ENCODE assay signal across 29 mouse cellular contexts in the genomic region with DNA sequence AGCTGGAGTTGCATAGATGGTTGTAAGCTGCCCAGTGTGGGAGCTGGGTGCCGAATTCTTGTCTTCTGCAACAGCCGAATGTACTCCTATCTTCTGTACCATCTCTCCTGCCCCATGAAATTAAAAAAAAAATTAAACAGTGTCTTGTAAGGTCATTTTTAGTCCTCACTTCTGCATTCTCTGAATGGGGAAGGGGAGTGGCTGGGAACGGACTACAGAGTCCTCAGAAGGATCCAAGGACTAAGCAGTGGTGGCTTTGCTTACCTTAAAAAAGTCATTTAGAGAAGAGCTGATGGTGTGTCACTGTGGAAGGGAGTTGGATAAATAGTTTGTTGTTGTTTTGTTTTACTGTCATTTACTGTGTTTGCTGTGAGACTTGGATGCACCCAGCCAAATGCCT. TPM values are rescaled to one million over a fixed set of nuclear protein-coding genes. Genes with fewer than 3 reads are reported as not detected.
DNase-seq lines count a peak whose midpoint lies in the region; ATAC-seq and TF ChIP-seq lines count a peak whose summit lies in the region.
"Had no signal": no experiment of that assay in that cellular context is flagged by ENCODE, and none has a peak within 500 bp of the region (broad histone marks: within the 10 kb centered on the region; RNA-seq: fewer than 3 reads in every experiment).

No protein-coding gene starts in this region.

- peak; percentile 11 for DNase-seq in liver, adult 2 months (ENCODE audit: extremely low read depth, low read depth, low spot score)
- DNase-seq in liver, postnatal 0 days, result no peak
- DNase-seq in monocyte, adult 2 months (ENCODE audit: low read depth in 1 of 2, low spot score in 2 of 2), result peak; percentile 9 to 17
- DNase-seq in spleen, adult 12 weeks (ENCODE audit: low spot score), result no peak
- DNase-seq in cerebellum, postnatal 36 days, result no peak
- DNase-seq: adrenal gland, adult 8-10 months; adrenal gland, postnatal 14 days; adrenal gland, postnatal 36 days; B cell, adult 2 months; cerebellum, adult 11-12 months; cerebellum, adult 2 months; cerebellum, adult 9-11 months; cerebellum, postnatal 14 days; embryo, embryonic 11 days had no signal

- no peak overlapping the region for H3K4me2 ChIP-seq in liver, postnatal 0 days (ENCODE audit: low read depth, low read length)
- H3K4me2 ChIP-seq in kidney, embryonic 14.5 days (replicated peaks; ENCODE audit: low read depth, low read length), result no peak overlapping the region
- H3K4me2 ChIP-seq: embryonic facial prominence, embryonic 13.5 days; embryonic facial prominence, embryonic 15.5 days; forebrain, embryonic 12.5 days had no signal

- no peak overlapping the region for H3K9ac ChIP-seq in liver, adult 2 months (ENCODE audit: low read depth, low read length)
- H3K9ac ChIP-seq in liver, postnatal 0 days (replicated peaks), result no peak overlapping the region
- H3K9ac ChIP-seq in kidney, embryonic 14.5 days (ENCODE audit: low read depth, low read length), result no peak overlapping the region
- H3K9ac ChIP-seq: embryonic facial prominence, embryonic 13.5 days; embryonic facial prominence, embryonic 15.5 days; forebrain, embryonic 12.5 days had no signal

- H3K27ac ChIP-seq in liver, adult 2 months (replicated peaks; ENCODE audit: insufficient read depth, low read depth, low read length), result no peak overlapping the region
- no peak overlapping the region for H3K27ac ChIP-seq in liver, postnatal 0 days (ENCODE audit: low read depth)
- H3K27ac ChIP-seq in kidney, embryonic 14.5 days (ENCODE audit: low read depth, low read length), result no peak overlapping the region
- H3K27ac ChIP-seq: embryonic facial prominence, embryonic 13.5 days; embryonic facial prominence, embryonic 15.5 days; forebrain, embryonic 10.5 days; forebrain, embryonic 12.5 days had no signal

- no peak for ATAC-seq in liver, postnatal 0 days
- ATAC-seq in common myeloid progenitor, adult 5-6 weeks (replicated peaks; ENCODE audit: low read depth, poor library complexity, severe bottlenecking), result peak; percentile 65
- ATAC-seq in megakaryocyte, adult 5-6 weeks (ENCODE audit: poor library complexity, severe bottlenecking), result peak; percentile 59
- no peak for ATAC-seq in kidney, embryonic 14.5 days (ENCODE audit: low FRiP score, low TSS enrichment)
- ATAC-seq: activated CD4-positive, CD25-positive, alpha-beta regulatory T cell, adult 4 months; CD4-positive, CD25-positive, alpha-beta regulatory T cell, adult 4 months; forebrain, embryonic 14.5 days; forebrain, embryonic 16.5 days; Patski had no signal

- H3K79me2 ChIP-seq in liver, adult 2 months (ENCODE audit: control insufficient read depth, insufficient read depth, low read length), result no peaks in the 10 kb centered on the region

- no peak for TF ChIP-seq POLR2A in liver, adult 2 months (IDR thresholded peaks at IDR 0.05; ENCODE audit: extremely low read depth, insufficient read depth, low read length)

- WGBS in liver, adult 2 months, result 77% methylated on average over 3 of the region's 3 CpGs
- 45% methylated on average over 3 of the region's 3 CpGs for WGBS in liver, postnatal 0 days (ENCODE audit: insufficient replicate concordance)
- 82% methylated on average over 3 of the region's 3 CpGs for whole genome bisulfite sequencing in kidney, embryonic 14.5 days

- no peaks in the 10 kb centered on the region for H3K36me3 ChIP-seq in liver, adult 2 months (ENCODE audit: control insufficient read depth, insufficient read depth, low read length)
- no peaks in the 10 kb centered on the region for H3K36me3 ChIP-seq in liver, postnatal 0 days (replicated peaks; ENCODE audit: insufficient read depth, low read length)
- H3K36me3 ChIP-seq in kidney, embryonic 14.5 days (ENCODE audit: control insufficient read depth, insufficient read depth, low read length), result no peaks in the 10 kb centered on the region
- H3K36me3 ChIP-seq: embryonic facial prominence, embryonic 13.5 days; embryonic facial prominence, embryonic 15.5 days; forebrain, embryonic 10.5 days; forebrain, embryonic 12.5 days; G1E had no signal

- no peak overlapping the region for H3K4me3 ChIP-seq in liver, adult 2 months (ENCODE audit: insufficient read depth, low read depth, low read length)
- H3K4me3 ChIP-seq in liver, postnatal 0 days (ENCODE audit: low read depth, low read length), result no peak overlapping the region
- no peak overlapping the region for H3K4me3 ChIP-seq in kidney, embryonic 14.5 days (ENCODE audit: low read length)
- H3K4me3 ChIP-seq: embryonic facial prominence, embryonic 13.5 days; embryonic facial prominence, embryonic 15.5 days; erythroblast, embryonic 14.5 days; forebrain, embryonic 10.5 days; forebrain, embryonic 12.5 days had no signal

- no peaks in the 10 kb centered on the region for H3K9me3 ChIP-seq in liver, postnatal 0 days (ENCODE audit: low read length)
- H3K9me3 ChIP-seq in kidney, embryonic 14.5 days (ENCODE audit: control insufficient read depth, low read length), result no peaks in the 10 kb centered on the region
- H3K9me3 ChIP-seq: embryonic facial prominence, embryonic 13.5 days; embryonic facial prominence, embryonic 15.5 days; forebrain, embryonic 10.5 days; forebrain, embryonic 12.5 days; G1E had no signal

- no peak for TF ChIP-seq CTCF in liver, adult 2 months (IDR thresholded peaks at IDR 0.05; ENCODE audit: low read depth, low read length)
- no peak for TF ChIP-seq CTCF in liver, postnatal 0 days (IDR thresholded peaks at IDR 0.05; ENCODE audit: low read depth)

- H3K27me3 ChIP-seq in liver, adult 2 months (ENCODE audit: control insufficient read depth, insufficient read depth, low read length), result no peaks in the 10 kb centered on the region
- H3K27me3 ChIP-seq in liver, postnatal 0 days (ENCODE audit: insufficient read depth, low read length), result no peaks in the 10 kb centered on the region
- no peaks in the 10 kb centered on the region for H3K27me3 ChIP-seq in kidney, embryonic 14.5 days (ENCODE audit: control insufficient read depth, insufficient read depth, low read length)
- H3K27me3 ChIP-seq: embryonic facial prominence, embryonic 13.5 days; embryonic facial prominence, embryonic 15.5 days; forebrain, embryonic 12.5 days; Patski had no signal

- no peaks in the 10 kb centered on the region for H3K4me1 ChIP-seq in liver, adult 2 months (ENCODE audit: control insufficient read depth, insufficient read depth, low read length)
- H3K4me1 ChIP-seq in liver, postnatal 0 days (ENCODE audit: insufficient read depth), result no peaks in the 10 kb centered on the region
- H3K4me1 ChIP-seq in kidney, embryonic 14.5 days (ENCODE audit: control insufficient read depth, insufficient read depth, low read length), result no peaks in the 10 kb centered on the region
- H3K4me1 ChIP-seq: embryonic facial prominence, embryonic 13.5 days; forebrain, embryonic 10.5 days; forebrain, embryonic 12.5 days had no signal

- TF ChIP-seq EP300 in liver, postnatal 0 days (IDR thresholded peaks at IDR 0.05; ENCODE audit: low read depth), result no peak

RNA-seq across cellular contexts. Expression of a gene that starts 48.4 kb away (rescaled TPM):
- total RNA-seq in liver, adult 2 months (2014; rRNA removed), result 0.83 and 1.2 TPM in 2 replicates
- polyA plus RNA-seq in liver, adult 2 months (2012; rRNA removed), result 0.97 and 1.3 TPM in 2 replicates
- 2.3 and 2.6 TPM in 2 replicates for polyA plus RNA-seq in liver, postnatal 0 days (2015; fragmentation: Nextera tagmentation; extraction: Ambion mirVana)
- total RNA-seq in common myeloid progenitor, adult 5-6 weeks (2017), result not detected in 2 replicates
- 0.04 TPM in 1 of 2 replicates, not detected in the other for total RNA-seq in megakaryocyte, adult 5-6 weeks (2015)
- total RNA-seq in megakaryocyte, adult 5-6 weeks (2017), result not detected in 2 replicates
- 7.0 and 8.6 TPM in 2 replicates for polyA plus RNA-seq in kidney, embryonic 14.5 days (2014; fragmentation: Nextera tagmentation; extraction: Ambion mirVana)
- total RNA-seq: CH12.LX, G1E had no signal
- polyA plus RNA-seq: activated CD4-positive, CD25-positive, alpha-beta regulatory T cell, adult 4 months; CD4-positive, CD25-positive, alpha-beta regulatory T cell, adult 4 months; erythroblast, embryonic 14.5 days; G1E had no signal

RNA-seq across cellular contexts. Expression of a gene that starts 48.4 kb away (rescaled TPM):
- 22.6 and 24.1 TPM in 2 replicates for total RNA-seq in liver, adult 2 months (2014; rRNA removed)
- 18.0 and 22.9 TPM in 2 replicates for polyA plus RNA-seq in liver, adult 2 months (2012; rRNA removed)
- 4.0 and 4.3 TPM in 2 replicates for polyA plus RNA-seq in liver, postnatal 0 days (2015; fragmentation: Nextera tagmentation; extraction: Ambion mirVana)
- total RNA-seq in common myeloid progenitor, adult 5-6 weeks (2017), result 20.4 and 21.1 TPM in 2 replicates
- total RNA-seq in megakaryocyte, adult 5-6 weeks (2015), result 54.4 and 64.0 TPM in 2 replicates
- 64.0 and 74.3 TPM in 2 replicates for total RNA-seq in megakaryocyte, adult 5-6 weeks (2017)
- 8.3 and 13.1 TPM in 2 replicates for polyA plus RNA-seq in kidney, embryonic 14.5 days (2014; fragmentation: Nextera tagmentation; extraction: Ambion mirVana)

RNA-seq across cellular contexts. Expression of a gene that starts 56.4 kb away (rescaled TPM):
- total RNA-seq in liver, adult 2 months (2014; rRNA removed), result 2.1 and 3.2 TPM in 2 replicates
- 2.2 and 2.6 TPM in 2 replicates for polyA plus RNA-seq in liver, adult 2 months (2012; rRNA removed)
- 1.5 and 1.7 TPM in 2 replicates for polyA plus RNA-seq in liver, postnatal 0 days (2015; fragmentation: Nextera tagmentation; extraction: Ambion mirVana)
- total RNA-seq in common myeloid progenitor, adult 5-6 weeks (2017), result 6.6 and 7.4 TPM in 2 replicates
- 4.4 and 6.1 TPM in 2 replicates for total RNA-seq in megakaryocyte, adult 5-6 weeks (2015)
- 5.7 and 7.7 TPM in 2 replicates for total RNA-seq in megakaryocyte, adult 5-6 weeks (2017)
- polyA plus RNA-seq in kidney, embryonic 14.5 days (2014; fragmentation: Nextera tagmentation; extraction: Ambion mirVana), result 7.9 and 10.2 TPM in 2 replicates

Comparison
In these comparisons a context has a peak if more than half of its experiments do, and no peak if none do; other contexts are left out.
1. DNase-seq: peak in liver, adult 2 months (single experiment) and monocyte, adult 2 months (2 of 2); none in liver, postnatal 0 days (single experiment), spleen, adult 12 weeks (single experiment) and cerebellum, postnatal 36 days (0 of 2).
2. ATAC-seq: peak in common myeloid progenitor, adult 5-6 weeks (single experiment) and megakaryocyte, adult 5-6 weeks (single experiment); none in liver, postnatal 0 days (single experiment) and kidney, embryonic 14.5 days (single experiment).